Mouse (Mus musculus) megakaryocyte, adult 5-6 weeks (primary cell): ENCODE data around the gene Gdap1l1. TPM values are rescaled to one million over a fixed set of nuclear protein-coding genes. Genes with fewer than 3 reads are reported as not detected.
"Not testable (repeated sequence)": the region's sequence is repeated elsewhere in the genome, so short reads cannot be mapped to it uniquely, and the experiment has no call there.

ENCODE experiments used
- ATAC-seq: 2 replicates; pipeline ENCODE4 v1.8.0; 2016; ENCODE audit warnings: mild to moderate bottlenecking, inconsistent platforms; ENCODE audit not compliant: poor library complexity, severe bottlenecking
- total RNA-seq, 2 experiments: library from RNA; stranded (forward) in 1 of 2; stranded (reverse) in 1 of 2; fragments of 153-499, 151-499 nt in 1 of 2; fragments of 221-1000, 200-1000 nt in 1 of 2; gene quantifications; 2 replicates each; pipeline versions ENCODE4 v1.2.3 to v1.2.4; 2015 to 2017

Gene Gdap1l1
- total RNA-seq, 2 experiments from 2014 or later: not detected

- no peak for ATAC-seq
Observed at GRCm38 (mm10) chr2:163422895-163423660, 15.2 kb upstream of the Gdap1l1 start.

- no peak for ATAC-seq
Observed at GRCm38 (mm10) chr2:163424597-163424996, 13.7 kb upstream of the Gdap1l1 start, which contains the start of gene Oser1. TSS of gene Oser1 (minus strand) at chr2:163424697.

GRCm38 (mm10) chr2:163428346-163429011, 9.8 kb upstream of the Gdap1l1 start:
- ATAC-seq: no peak

- ATAC-seq: no peak
Observed at GRCm38 (mm10) chr2:163431289-163431688, 7.0 kb upstream of the Gdap1l1 start.

GRCm38 (mm10) chr2:163433971-163434370, 4.3 kb upstream of the Gdap1l1 start:
- ATAC-seq: no peak

GRCm38 (mm10) chr2:163437800-163438199, 476 bp upstream of the Gdap1l1 start:
- ATAC-seq: no peak

GRCm38 (mm10) chr2:163438619-163439451, 559 bp downstream of the Gdap1l1 start:
- ATAC-seq: no peak

- no peak for ATAC-seq
Observed at GRCm38 (mm10) chr2:163439488-163439887, 1.2 kb downstream of the Gdap1l1 start.

GRCm38 (mm10) chr2:163443543-163443942, 5.3 kb downstream of the Gdap1l1 start:
- ATAC-seq: no peak

- ATAC-seq: no peak
Observed at GRCm38 (mm10) chr2:163444017-163444416, 5.7 kb downstream of the Gdap1l1 start.

- no peak for ATAC-seq
Observed at GRCm38 (mm10) chr2:163447375-163447774, 9.1 kb downstream of the Gdap1l1 start.

- no peak for ATAC-seq
Observed at GRCm38 (mm10) chr2:163449276-163449675, 11.0 kb downstream of the Gdap1l1 start.

- no peak for ATAC-seq
Observed at GRCm38 (mm10) chr2:163450668-163451295, 12.5 kb downstream of the Gdap1l1 start.

- no peak for ATAC-seq
Observed at GRCm38 (mm10) chr2:163452738-163453137, 14.5 kb downstream of the Gdap1l1 start.

GRCm38 (mm10) chr2:163453378-163453777, 15.1 kb downstream of the Gdap1l1 start:
- no peak for ATAC-seq

GRCm38 (mm10) chr2:163458539-163459265, 20.4 kb downstream of the Gdap1l1 start:
- ATAC-seq: peak; percentile 52

GRCm38 (mm10) chr2:163459380-163459779, 21.1 kb downstream of the Gdap1l1 start:
- ATAC-seq: no peak

- no peak for ATAC-seq
Observed at GRCm38 (mm10) chr2:163460622-163461021, 22.3 kb downstream of the Gdap1l1 start.

GRCm38 (mm10) chr2:163461307-163461706, 23.0 kb downstream of the Gdap1l1 start:
- not testable (repeated sequence) for ATAC-seq

GRCm38 (mm10) chr2:163462386-163462785, 24.1 kb downstream of the Gdap1l1 start:
- no peak for ATAC-seq
